Mouse (Mus musculus) cerebellum, postnatal 36 days (tissue): ENCODE data around the gene Crb2.

Source experiments
- DNase-seq, 2 experiments: peaks; one replicate each; pipeline ENCODE4 v3.0.0; 2021 to 2022; ENCODE audit warnings: mixed read lengths in 2 of 2

Gene Crb2

GRCm38 (mm10) chr2:37776016-37776415 is at the start of gene Crb2:
Crb2 (plus strand) TSS chr2:37776249.
- DNase-seq: no peak

- DNase-seq: no peak
Observed at GRCm38 (mm10) chr2:37731241-37731801, 44.7 kb upstream of the Crb2 start.

- DNase-seq: no peak
Observed at GRCm38 (mm10) chr2:37734979-37735806, 40.9 kb upstream of the Crb2 start.

DNA sequence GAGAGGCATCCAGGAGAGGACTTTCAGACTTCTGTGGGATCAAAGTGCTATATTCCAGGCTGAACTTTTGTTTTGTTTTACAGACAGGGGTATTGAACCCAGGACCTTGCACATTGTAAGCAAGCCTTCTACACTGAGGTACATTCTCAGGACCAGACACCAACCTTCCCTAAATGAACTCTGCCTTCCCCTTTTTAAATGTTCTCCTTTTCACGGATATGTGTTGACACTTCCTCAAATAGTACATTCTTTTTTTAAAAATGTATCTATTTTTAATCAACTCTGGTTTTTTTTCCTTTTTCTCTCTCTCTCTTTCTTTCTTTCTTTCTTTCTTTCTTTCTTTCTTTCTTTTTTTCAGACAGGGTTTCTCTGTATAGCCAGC is 40.3 kb upstream of the Crb2 start:
- DNase-seq: no peak

DNA sequence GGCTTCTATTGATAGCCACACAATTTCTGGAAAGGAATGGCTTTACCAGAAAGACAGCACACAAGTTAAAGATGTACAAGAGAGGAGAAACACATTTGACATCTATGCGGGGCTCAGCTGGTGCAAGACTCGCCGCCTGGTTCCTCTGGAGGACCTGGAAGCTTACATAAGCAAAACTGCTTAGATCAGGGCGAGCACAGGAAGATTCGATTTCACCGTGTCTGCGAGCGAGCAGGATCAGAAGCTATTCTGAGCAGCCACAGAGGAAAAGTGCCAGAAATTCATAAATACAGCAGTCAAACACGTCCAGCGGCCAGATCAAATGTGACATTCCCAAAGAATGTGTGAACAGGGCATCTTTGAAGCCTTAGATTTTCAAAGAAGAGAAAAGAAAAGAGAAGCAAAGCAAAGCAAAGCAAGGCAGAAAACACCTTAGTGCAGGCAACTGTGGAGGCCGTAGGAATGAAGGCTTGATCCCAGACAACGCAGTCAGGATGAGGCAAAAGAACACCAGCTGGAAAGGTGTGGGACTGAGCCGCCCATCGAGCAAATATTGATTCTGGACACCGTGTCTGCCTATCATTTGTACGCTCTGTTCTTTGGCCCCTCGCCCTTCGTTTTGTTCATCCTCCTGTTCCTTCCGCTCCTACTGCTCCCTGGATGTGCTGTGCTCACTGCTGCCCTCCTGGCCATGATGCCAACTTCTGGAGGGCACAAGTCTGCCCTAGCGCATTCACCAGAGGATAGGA is 34.1 kb upstream of the Crb2 start:
- DNase-seq: peak; percentile 37 to 38

- no peak for DNase-seq
Observed at GRCm38 (mm10) chr2:37744773-37745395, 31.2 kb upstream of the Crb2 start.

DNA sequence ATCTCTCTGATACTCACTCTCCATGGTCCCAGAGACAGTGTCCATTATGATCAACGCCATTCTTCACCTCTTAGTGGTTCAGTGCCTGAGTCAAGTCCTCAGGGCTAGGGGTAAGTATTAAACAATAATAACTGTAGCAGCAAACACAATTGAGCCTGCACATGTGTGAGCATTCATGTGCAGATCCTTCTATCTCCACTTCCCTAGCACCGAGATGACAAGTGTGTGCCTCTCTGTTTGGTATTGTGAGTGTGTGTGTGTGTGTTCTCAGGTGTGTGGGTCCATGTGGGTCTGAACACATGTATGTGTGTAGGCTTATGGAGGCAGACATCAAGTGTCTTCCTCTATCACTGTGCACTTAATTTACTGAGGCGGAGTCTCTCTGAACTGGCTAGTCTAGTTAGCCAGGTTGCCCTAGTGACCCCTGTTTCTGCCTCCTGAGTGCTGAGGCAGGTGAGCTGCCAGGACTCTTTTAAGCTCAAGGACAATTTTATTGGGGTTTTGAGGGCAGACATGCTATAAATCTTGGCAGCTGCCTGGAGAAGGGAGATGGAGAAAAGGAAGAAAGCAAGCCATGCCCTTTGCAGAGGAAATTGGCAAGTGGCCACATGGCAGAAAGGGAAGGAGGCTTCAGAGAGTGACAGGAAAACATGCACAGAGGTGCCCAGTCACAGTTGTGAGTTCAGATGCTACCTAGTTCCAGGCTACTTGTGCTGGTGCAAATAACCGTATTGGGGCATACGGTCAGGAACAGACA is 29.6 kb upstream of the Crb2 start:
- no peak for DNase-seq

GRCm38 (mm10) chr2:37747909-37748308 is 28.1 kb upstream of the Crb2 start:
- DNase-seq: no peak

- DNase-seq: peak; percentile 52
Observed at GRCm38 (mm10) chr2:37748442-37749066, 27.5 kb upstream of the Crb2 start.

GRCm38 (mm10) chr2:37749323-37749722 is 26.7 kb upstream of the Crb2 start:
- DNase-seq: no peak

DNA sequence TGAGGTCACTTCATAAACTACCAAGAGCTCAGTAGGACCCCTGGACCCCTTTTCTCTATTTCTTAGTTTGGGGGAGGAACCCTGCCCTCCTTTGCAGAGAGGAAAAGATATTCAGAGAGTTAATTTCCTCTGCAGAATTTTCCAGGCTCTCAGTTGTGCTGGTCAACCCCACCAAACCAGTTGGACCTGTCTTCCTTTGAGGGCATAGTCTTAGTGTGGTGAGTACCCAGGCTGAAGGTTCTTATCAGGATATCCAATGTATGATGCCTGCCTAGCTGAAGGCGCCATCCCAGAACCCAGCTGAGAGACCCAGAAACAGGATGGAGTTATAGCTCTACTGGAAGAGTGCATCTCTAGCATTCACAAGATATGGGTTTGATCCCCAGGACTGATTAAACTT is 24.9 kb upstream of the Crb2 start:
- DNase-seq: no peak

GRCm38 (mm10) chr2:37756220-37756930 is 19.7 kb upstream of the Crb2 start:
- peak; percentile 89 to 92 for DNase-seq

- DNase-seq: no peak
Observed at GRCm38 (mm10) chr2:37757016-37757415, 19.0 kb upstream of the Crb2 start.

DNA sequence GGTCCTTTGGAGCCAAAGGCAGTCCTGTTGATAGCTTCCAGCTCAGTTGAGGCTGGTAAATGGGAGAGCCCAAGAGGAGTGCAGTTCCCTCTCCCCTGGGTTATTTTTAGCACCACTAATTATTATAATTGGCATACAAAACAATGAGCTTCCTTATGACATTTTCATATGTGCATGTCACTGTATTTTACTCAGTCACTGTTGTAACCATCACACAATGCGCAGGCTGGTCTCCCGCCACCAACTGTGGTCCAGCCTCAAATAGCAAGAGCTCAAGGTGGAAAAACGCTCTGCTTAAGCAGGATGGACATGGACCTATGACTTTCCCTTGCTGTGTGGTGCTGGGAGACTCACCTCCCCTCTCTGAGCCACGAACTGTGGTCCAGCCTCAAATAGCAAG is 18.3 kb upstream of the Crb2 start:
- DNase-seq: no peak

- DNase-seq: no peak
Observed at GRCm38 (mm10) chr2:37758343-37759015, 17.6 kb upstream of the Crb2 start.

GRCm38 (mm10) chr2:37760633-37761032 is 15.4 kb upstream of the Crb2 start:
- DNase-seq: no peak

- no peak for DNase-seq
Observed at GRCm38 (mm10) chr2:37763638-37764037, 12.4 kb upstream of the Crb2 start.

DNA sequence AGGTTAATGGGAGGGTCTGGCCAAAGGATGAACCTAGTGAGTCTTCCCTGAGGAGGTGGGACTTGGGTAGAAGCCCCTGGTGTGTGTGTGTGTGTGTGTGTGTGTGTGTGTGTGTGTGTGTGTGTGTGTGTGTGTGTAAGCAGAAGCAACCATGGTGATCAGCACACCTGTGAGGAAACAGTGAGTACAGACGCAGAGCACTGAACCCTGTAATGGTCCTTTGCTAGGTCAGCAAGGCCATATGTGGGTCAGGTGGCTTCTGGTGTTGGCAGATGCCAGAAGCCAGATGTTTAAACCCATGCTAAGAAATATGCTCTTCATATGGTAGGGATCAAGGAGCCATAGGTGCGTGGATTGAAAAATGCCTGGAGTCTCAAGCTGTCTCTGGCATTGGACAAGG is 11.5 kb upstream of the Crb2 start:
- DNase-seq: no peak

- no peak for DNase-seq
Observed at GRCm38 (mm10) chr2:37765082-37765483, 11.0 kb upstream of the Crb2 start.

DNA sequence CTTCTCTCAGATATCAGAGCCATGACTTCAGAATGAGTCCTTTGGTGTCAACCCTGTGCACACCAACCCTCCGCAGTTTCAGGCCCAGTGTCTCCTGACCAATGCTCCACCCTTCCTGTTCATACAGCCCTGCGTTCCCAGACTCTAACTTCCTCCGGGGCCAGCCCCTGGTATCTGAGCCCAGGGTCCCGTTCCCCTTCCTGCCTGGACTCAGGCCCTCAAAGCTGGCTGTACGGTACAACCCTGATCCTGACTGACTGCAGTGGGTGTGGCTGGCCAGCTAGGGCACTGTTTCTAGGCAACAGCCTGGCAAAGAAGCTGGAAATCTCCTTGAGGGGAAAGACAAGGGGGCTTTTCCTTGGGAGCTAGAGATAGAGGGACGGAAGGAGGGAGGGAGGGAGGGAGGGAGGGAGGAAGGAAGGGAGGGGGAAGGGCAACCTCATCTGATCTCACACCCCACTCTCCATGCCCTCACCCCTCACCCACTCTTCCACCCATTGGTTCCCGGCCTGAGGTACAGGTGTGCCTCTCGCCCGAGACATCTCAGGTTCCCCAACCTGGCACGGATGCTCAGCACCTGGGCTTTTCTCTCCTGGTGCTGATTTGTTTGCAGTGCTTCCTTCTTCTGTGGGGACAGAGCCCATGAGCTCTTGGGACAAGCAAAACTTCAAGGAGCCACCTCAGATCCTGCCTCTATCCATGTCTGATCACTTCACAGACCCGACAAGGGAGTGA is 9.9 kb upstream of the Crb2 start:
- DNase-seq: no peak
